Mouse (Mus musculus) embryonic stem cell, embryonic (primary cell): ENCODE results near the gene Arhgef26.

ENCODE experiments used
- CTCF ChIA-PET, 4 experiments: fragments of 300-600 bp in 2 of 4; fragments of 350-600 bp in 2 of 4; sonication (Branson Sonifier 250); formaldehyde crosslinking; loops; one replicate each; lab custom pipeline; 2022; ENCODE audit warnings: inconsistent platforms in 2 of 4; lab: Charles Lee
- POLR2A ChIA-PET, 4 experiments: fragments of 300-600 bp in 2 of 4; fragments of 350-600 bp in 2 of 4; sonication (Branson Sonifier 250); formaldehyde crosslinking; loops; one replicate each; lab custom pipeline; 2022; ENCODE audit warnings: antibody characterized with exemption in 4 of 4, inconsistent platforms in 1 of 4; lab: Charles Lee

The Arhgef26 gene

GRCm38 (mm10) chr3:62374346-62374745 is 36.2 kb downstream of the Arhgef26 start:
- POLR2A ChIA-PET, result no interaction called here

GRCm38 (mm10) chr3:62374831-62375230 is 36.7 kb downstream of the Arhgef26 start:
- ChIA-PET CTCF (no interaction called here), POLR2A (no interaction called here)

More at GRCm38 (mm10) chr3:62374346-62374745, 36.2 kb downstream of the Arhgef26 start:
- CTCF ChIA-PET, result no interaction called here

- POLR2A ChIA-PET, result no interaction called here
- CTCF ChIA-PET, result no interaction called here
Measured at GRCm38 (mm10) chr3:62376719-62377118, 38.6 kb downstream of the Arhgef26 start.

- ChIA-PET CTCF (no interaction called here), POLR2A (no interaction called here)
Measured at GRCm38 (mm10) chr3:62379946-62380345, 41.8 kb downstream of the Arhgef26 start.

GRCm38 (mm10) chr3:62380420-62380819 is 42.3 kb downstream of the Arhgef26 start:
- ChIA-PET POLR2A (no interaction called here), CTCF (no interaction called here)

GRCm38 (mm10) chr3:62382853-62383252 is 44.7 kb downstream of the Arhgef26 start:
- ChIA-PET POLR2A (interaction anchor here in 1 of 4 experiments (0.6 kb wide), 2 partner anchors 27 to 1888 kb away, joined by 3 read pairs; no protein-coding TSS in a partner anchor), CTCF (no interaction called here)

GRCm38 (mm10) chr3:62392636-62393035 is 54.5 kb downstream of the Arhgef26 start:
- POLR2A ChIA-PET, result no interaction called here
- CTCF ChIA-PET, result no interaction called here

GRCm38 (mm10) chr3:62394284-62394683 is 56.1 kb downstream of the Arhgef26 start:
- CTCF ChIA-PET, result no interaction called here
- POLR2A ChIA-PET, result interaction anchor here in 1 of 4 experiments (1.3 kb wide), 1 partner anchor 24 kb away, joined by 3 read pairs; no protein-coding TSS in a partner anchor

- ChIA-PET POLR2A (interaction anchor here in 1 of 4 experiments (0.6 to 1.3 kb wide), 2 partner anchors 13 to 25 kb away, joined by 3 read pairs; no protein-coding TSS in a partner anchor), CTCF (no interaction called here)
Measured at GRCm38 (mm10) chr3:62395368-62395767, 57.2 kb downstream of the Arhgef26 start.

GRCm38 (mm10) chr3:62396109-62396508 is 58.0 kb downstream of the Arhgef26 start:
- ChIA-PET CTCF (no interaction called here), POLR2A (no interaction called here)

- CTCF ChIA-PET, result no interaction called here
- POLR2A ChIA-PET, result no interaction called here
Measured at GRCm38 (mm10) chr3:62398094-62398493, 60.0 kb downstream of the Arhgef26 start.

- CTCF ChIA-PET, result no interaction called here
- POLR2A ChIA-PET, result no interaction called here
Measured at GRCm38 (mm10) chr3:62399826-62400746, 61.9 kb downstream of the Arhgef26 start.

- POLR2A ChIA-PET, result no interaction called here
- CTCF ChIA-PET, result no interaction called here
Measured at GRCm38 (mm10) chr3:62402466-62402865, 64.3 kb downstream of the Arhgef26 start.

- ChIA-PET POLR2A (interaction anchor here in 1 of 4 experiments (0.9 kb wide), 1 partner anchor 19 kb away, joined by 10 read pairs; no protein-coding TSS in a partner anchor), CTCF (interaction anchor here in 1 of 4 experiments (0.6 kb wide), 1 partner anchor 89 kb away, joined by 3 read pairs; no protein-coding TSS in a partner anchor)
Measured at GRCm38 (mm10) chr3:62404477-62405246, 66.5 kb downstream of the Arhgef26 start.

- CTCF ChIA-PET, result no interaction called here
Measured at GRCm38 (mm10) chr3:62409555-62410182, 71.5 kb downstream of the Arhgef26 start.

GRCm38 (mm10) chr3:62410491-62410890 is 72.3 kb downstream of the Arhgef26 start:
- CTCF ChIA-PET, result interaction anchor here in 1 of 4 experiments (0.6 kb wide), 1 partner anchor 20 kb away, joined by 5 read pairs; no protein-coding TSS in a partner anchor
- POLR2A ChIA-PET, result no interaction called here

More at GRCm38 (mm10) chr3:62409555-62410182, 71.5 kb downstream of the Arhgef26 start:
- POLR2A ChIA-PET, result no interaction called here

GRCm38 (mm10) chr3:62412704-62413103 is 74.6 kb downstream of the Arhgef26 start:
- CTCF ChIA-PET, result no interaction called here
- POLR2A ChIA-PET, result no interaction called here

GRCm38 (mm10) chr3:62414926-62415325 is 76.8 kb downstream of the Arhgef26 start:
- CTCF ChIA-PET, result no interaction called here
- POLR2A ChIA-PET, result no interaction called here

- ChIA-PET POLR2A (no interaction called here), CTCF (no interaction called here)
Measured at GRCm38 (mm10) chr3:62417458-62417857, 79.3 kb downstream of the Arhgef26 start.
